Mouse (Mus musculus) erythroid progenitor cell, adult 5-6 weeks (primary cell): ENCODE measurements around the gene Wnt10a. TPM values are rescaled to one million over a fixed set of nuclear protein-coding genes. Genes with fewer than 3 reads are reported as not detected.

ENCODE experiments used
- total RNA-seq, 2 experiments: library from RNA; stranded (forward) in 1 of 2; stranded (reverse) in 1 of 2; fragments of 150-400 nt in 1 of 2; fragments of 186-747, 209-891 nt in 1 of 2; gene quantifications; 2 replicates each; pipeline versions ENCODE4 v1.2.3 to v1.2.4; 2015 to 2017; ENCODE audit warnings: low replicate concordance in 2 of 2

The Wnt10a gene
- total RNA-seq, 2 experiments from 2014 or later, result not detected

Other genes with a start within 250 kb of the Wnt10a start
- gene Plcd4, start 248.6 kb upstream of the Wnt10a start, total RNA-seq (2015; ENCODE audit: low replicate concordance), result not detected in 2 replicates
- 0.39 TPM in 1 of 2 replicates, not detected in the other for gene Plcd4, start 248.6 kb upstream of the Wnt10a start, total RNA-seq (2017; ENCODE audit: low replicate concordance)
- 15.5 and 30.2 TPM in 2 replicates for gene Usp37, start 247.2 kb upstream of the Wnt10a start, total RNA-seq (2015; ENCODE audit: low replicate concordance)
- gene Usp37, start 247.2 kb upstream of the Wnt10a start, total RNA-seq (2017; ENCODE audit: low replicate concordance), result 29.0 and 33.9 TPM in 2 replicates
- gene Zfp142, start 203.3 kb upstream of the Wnt10a start, total RNA-seq (2015; ENCODE audit: low replicate concordance), result 19.3 and 20.5 TPM in 2 replicates
- 15.4 and 19.9 TPM in 2 replicates for gene Zfp142, start 203.3 kb upstream of the Wnt10a start, total RNA-seq (2017; ENCODE audit: low replicate concordance)
- gene Bcs1l, start 203.2 kb upstream of the Wnt10a start, total RNA-seq (2015; ENCODE audit: low replicate concordance), result 2.9 and 7.2 TPM in 2 replicates
- 9.0 and 18.5 TPM in 2 replicates for gene Bcs1l, start 203.2 kb upstream of the Wnt10a start, total RNA-seq (2017; ENCODE audit: low replicate concordance)
- 9.0 and 32.7 TPM in 2 replicates for gene Rnf25, start 190.1 kb upstream of the Wnt10a start, total RNA-seq (2015; ENCODE audit: low replicate concordance)
- 8.5 and 17.9 TPM in 2 replicates for gene Rnf25, start 190.1 kb upstream of the Wnt10a start, total RNA-seq (2017; ENCODE audit: low replicate concordance)
- gene Stk36, start 190.1 kb upstream of the Wnt10a start, total RNA-seq (2015; ENCODE audit: low replicate concordance), result not detected in 2 replicates
- gene Stk36, start 190.1 kb upstream of the Wnt10a start, total RNA-seq (2017; ENCODE audit: low replicate concordance), result not detected in 2 replicates
- gene Ttll4, start 129.8 kb upstream of the Wnt10a start, total RNA-seq (2015; ENCODE audit: low replicate concordance), result 2.9 and 8.6 TPM in 2 replicates
- 6.3 and 7.7 TPM in 2 replicates for gene Ttll4, start 129.8 kb upstream of the Wnt10a start, total RNA-seq (2017; ENCODE audit: low replicate concordance)
- gene Cyp27a1, start 77.9 kb upstream of the Wnt10a start, total RNA-seq (2015; ENCODE audit: low replicate concordance), result 5.4 and 15.5 TPM in 2 replicates
- 0.98 and 3.6 TPM in 2 replicates for gene Cyp27a1, start 77.9 kb upstream of the Wnt10a start, total RNA-seq (2017; ENCODE audit: low replicate concordance)
- not detected in 2 replicates for gene Prkag3, start 42.3 kb upstream of the Wnt10a start, total RNA-seq (2015; ENCODE audit: low replicate concordance)
- not detected in 2 replicates for gene Prkag3, start 42.3 kb upstream of the Wnt10a start, total RNA-seq (2017; ENCODE audit: low replicate concordance)
- not detected in 2 replicates for gene Wnt6, start 19.6 kb upstream of the Wnt10a start, total RNA-seq (2015; ENCODE audit: low replicate concordance)
- gene Wnt6, start 19.6 kb upstream of the Wnt10a start, total RNA-seq (2017; ENCODE audit: low replicate concordance), result not detected in 2 replicates
- not detected in 2 replicates for gene Cdk5r2, start 63.4 kb downstream of the Wnt10a start, total RNA-seq (2015; ENCODE audit: low replicate concordance)
- not detected in 2 replicates for gene Cdk5r2, start 63.4 kb downstream of the Wnt10a start, total RNA-seq (2017; ENCODE audit: low replicate concordance)
- not detected in 2 replicates for gene Fev, start 93.9 kb downstream of the Wnt10a start, total RNA-seq (2015; ENCODE audit: low replicate concordance)
- not detected in 2 replicates for gene Fev, start 93.9 kb downstream of the Wnt10a start, total RNA-seq (2017; ENCODE audit: low replicate concordance)
- not detected in 2 replicates for gene Cryba2, start 101.6 kb downstream of the Wnt10a start, total RNA-seq (2015; ENCODE audit: low replicate concordance)
- gene Cryba2, start 101.6 kb downstream of the Wnt10a start, total RNA-seq (2017; ENCODE audit: low replicate concordance), result not detected in 2 replicates
- gene Cfap65, start 144.1 kb downstream of the Wnt10a start, total RNA-seq (2015; ENCODE audit: low replicate concordance), result not detected in 2 replicates
- gene Cfap65, start 144.1 kb downstream of the Wnt10a start, total RNA-seq (2017; ENCODE audit: low replicate concordance), result not detected in 2 replicates
- not detected in 2 replicates for gene Ihh, start 160.2 kb downstream of the Wnt10a start, total RNA-seq (2015; ENCODE audit: low replicate concordance)
- not detected in 2 replicates for gene Ihh, start 160.2 kb downstream of the Wnt10a start, total RNA-seq (2017; ENCODE audit: low replicate concordance)